Mouse (Mus musculus) midbrain, embryonic 12.5 days (tissue): Measurements from ENCODE around the gene Pdk1. TPM values are rescaled to one million over a fixed set of nuclear protein-coding genes. Genes with fewer than 3 reads are reported as not detected.

Experiments used
- ATAC-seq: fragments of 200-750 bp; cut with Nextera tagmentation; 2 replicates; pipeline ENCODE4 v1.8.0; 2017; ENCODE audit warnings: low read depth, moderate TSS enrichment, moderate library complexity; ENCODE audit not compliant: low FRiP score
- H3K27ac ChIP-seq: fragments of 300-500 bp; sonication (generic); replicated peaks from 2 replicates; pipeline ENCODE4 v1.5.1; 2016; ENCODE audit warnings: mild to moderate bottlenecking
- H3K27me3 ChIP-seq: fragments of 300-500 bp; sonication (generic); 2 replicates; pipeline ENCODE4 v1.6.1; 2016; ENCODE audit warnings: mild to moderate bottlenecking
- H3K36me3 ChIP-seq: fragments of 300-500 bp; sonication (generic); 2 replicates; pipeline ENCODE4 v1.6.1; 2016
- H3K4me1 ChIP-seq: fragments of 300-500 bp; sonication (generic); 2 replicates; pipeline ENCODE4 v1.6.1; 2016
- H3K4me2 ChIP-seq: fragments of 300-500 bp; sonication (generic); replicated peaks from 2 replicates; pipeline ENCODE4 v1.6.1; 2016; ENCODE audit warnings: mild to moderate bottlenecking, moderate library complexity
- H3K4me3 ChIP-seq: fragments of 300-500 bp; sonication (generic); 2 replicates; pipeline ENCODE4 v1.5.1; 2016; ENCODE audit warnings: mild to moderate bottlenecking
- H3K9ac ChIP-seq: fragments of 300-500 bp; sonication (generic); replicated peaks from 2 replicates; pipeline ENCODE4 v1.6.1; 2016; ENCODE audit warnings: mild to moderate bottlenecking, moderate library complexity
- H3K9me3 ChIP-seq: fragments of 300-500 bp; sonication (generic); 2 replicates; pipeline ENCODE4 v1.6.1; 2016; ENCODE audit warnings: mild to moderate bottlenecking
- WGBS: fragments of 180-500 bp; shearing (Covaris S2); methylation state at CpG from one replicate; pipeline ENCODE4 v1.1.7; 2016; 5-methylcytosine and 5-hydroxymethylcytosine counted together
- polyA plus RNA-seq: library from polyadenylated mRNA; unstranded; fragments of >200 nt; fragmentation: Nextera tagmentation; extraction: Ambion mirVana; gene quantifications from 2 replicates; pipeline ENCODE4 v1.2.1, GENCODE M21; 2016

The Pdk1 gene
- polyA plus RNA-seq, 1 experiment from 2014 or later: 21.4 TPM

DNA sequence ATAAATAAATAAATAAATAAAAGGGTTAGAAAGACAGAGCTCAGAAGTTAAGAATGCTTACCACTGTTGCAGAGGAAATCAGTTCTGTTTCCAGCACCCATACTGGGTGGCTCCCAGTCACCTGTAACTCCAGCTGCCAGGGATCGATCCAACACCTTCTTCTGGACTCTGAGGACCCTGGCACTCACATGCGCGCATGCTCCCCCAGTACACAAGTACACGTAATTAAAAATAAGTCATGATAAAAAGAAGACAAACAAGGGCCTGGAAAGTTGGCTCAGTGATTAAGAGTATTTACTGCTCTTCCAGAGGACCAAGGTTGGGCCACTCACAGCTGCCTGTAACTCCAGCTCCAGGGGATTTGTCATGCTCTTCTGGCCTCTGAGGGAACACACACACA lies 4.8 kb downstream of the Pdk1 start:
- Histone ChIP-seq H3K4me3 (no peak overlapping the region), H3K9ac (no peak overlapping the region), H3K9me3 (no peaks in the 10 kb centered on the region), H3K4me1 (0 out of 2 replicates have a peak, but pooled peaks cover 5% of the 10 kb centered on the region), H3K27ac (no peak overlapping the region), H3K4me2 (no peak overlapping the region), H3K27me3 (peaks cover 16% of the 10 kb centered on the region), H3K36me3 (no peaks in the 10 kb centered on the region)
- ATAC-seq: no peak
- 92% methylated on average over 4 of the region's 4 CpGs for WGBS

DNA sequence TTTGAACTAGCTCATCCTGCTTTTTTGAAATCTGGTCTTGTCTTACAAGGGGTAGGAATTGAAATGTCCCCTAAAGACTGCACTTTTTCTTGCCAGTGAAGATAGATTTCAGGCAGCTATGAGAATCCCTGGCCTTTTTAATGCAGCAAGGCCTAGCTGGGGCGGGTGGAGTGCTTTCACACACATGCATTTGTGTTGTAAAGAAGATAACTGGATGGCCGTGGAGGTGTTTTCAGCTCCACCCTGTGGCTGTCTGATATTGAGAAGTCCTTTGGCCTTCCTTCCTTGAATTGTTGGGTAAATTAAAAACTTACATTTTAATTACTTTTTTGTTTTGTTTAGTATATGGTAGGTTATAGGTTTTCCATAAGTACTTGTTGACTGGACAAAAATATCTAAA lies 5.4 kb downstream of the Pdk1 start:
- Histone ChIP-seq H3K9me3 (no peaks in the 10 kb centered on the region), H3K4me2 (no peak overlapping the region), H3K27me3 (peaks cover 16% of the 10 kb centered on the region), H3K9ac (no peak overlapping the region), H3K4me1 (0 out of 2 replicates have a peak, but pooled peaks cover 5% of the 10 kb centered on the region), H3K27ac (no peak overlapping the region), H3K36me3 (no peaks in the 10 kb centered on the region), H3K4me3 (no peak overlapping the region)
- ATAC-seq: no peak
- 88% methylated on average over 2 of the region's 2 CpGs for WGBS

DNA sequence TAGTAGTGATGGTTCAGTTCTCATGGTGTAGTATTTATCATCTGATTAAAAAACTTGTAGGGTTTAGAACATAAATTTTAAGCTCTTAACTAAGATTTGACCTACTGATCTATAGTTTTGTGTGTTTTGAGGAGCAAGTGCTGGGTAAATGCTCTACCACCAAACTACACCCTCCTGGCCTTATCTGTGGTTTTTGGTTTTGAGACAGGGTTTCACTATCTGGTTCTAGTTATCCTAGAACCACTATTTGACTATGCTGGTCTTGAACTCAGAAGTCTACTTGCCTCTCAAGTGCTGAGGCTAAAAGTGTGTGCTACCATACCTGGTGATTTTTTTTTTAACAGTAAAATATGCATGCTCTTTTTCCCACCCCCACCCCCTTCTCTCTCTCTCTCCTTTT lies 5.9 kb downstream of the Pdk1 start:
- no peaks in the 10 kb centered on the region for H3K9me3 ChIP-seq
- ATAC-seq: no peak
- H3K4me2 ChIP-seq: no peak overlapping the region
- H3K36me3 ChIP-seq: no peaks in the 10 kb centered on the region
- no peak overlapping the region for H3K27ac ChIP-seq
- H3K4me3 ChIP-seq: no peak overlapping the region
- H3K9ac ChIP-seq: no peak overlapping the region
- H3K4me1 ChIP-seq: 0 out of 2 replicates have a peak, but pooled peaks cover 2% of the 10 kb centered on the region
- H3K27me3 ChIP-seq: peaks cover 13% of the 10 kb centered on the region

DNA sequence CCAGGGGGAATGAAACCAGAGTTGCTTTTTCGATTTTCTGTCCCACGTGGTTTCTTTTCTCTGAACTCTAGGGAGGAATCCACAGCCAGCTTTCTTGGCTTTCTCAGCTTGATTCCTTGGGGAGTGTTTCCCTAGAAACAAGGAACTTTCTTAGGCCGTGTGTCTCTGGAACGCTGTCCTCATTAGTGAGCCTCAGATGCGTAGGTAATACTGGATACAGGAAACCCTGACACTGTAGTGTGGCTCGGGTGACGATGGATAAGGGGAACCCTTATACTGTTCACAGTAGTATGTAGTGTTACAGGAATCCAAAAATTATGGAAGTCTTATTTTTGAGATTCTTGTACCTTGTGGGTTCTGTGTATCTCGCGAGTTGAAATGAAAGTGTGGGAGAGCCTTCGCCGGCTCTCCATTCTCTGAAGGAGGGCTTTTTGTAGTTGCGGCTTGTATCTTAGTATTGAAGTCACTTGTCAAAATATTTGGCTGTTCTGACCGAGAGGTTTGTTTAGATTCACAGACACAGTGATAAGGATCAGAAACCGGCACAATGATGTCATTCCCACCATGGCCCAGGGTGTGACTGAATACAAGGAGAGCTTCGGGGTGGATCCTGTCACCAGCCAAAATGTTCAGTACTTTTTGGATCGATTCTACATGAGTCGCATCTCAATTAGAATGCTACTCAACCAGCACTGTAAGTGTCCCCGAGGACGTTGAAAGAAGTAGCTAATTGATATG lies 10.1 kb downstream of the Pdk1 start:
- no peak for ATAC-seq
- Histone ChIP-seq H3K9ac (no peak overlapping the region), H3K4me2 (no peak overlapping the region), H3K36me3 (no peaks in the 10 kb centered on the region), H3K4me3 (no peak overlapping the region), H3K27me3 (no peaks in the 10 kb centered on the region), H3K27ac (no peak overlapping the region), H3K4me1 (no peaks in the 10 kb centered on the region), H3K9me3 (no peaks in the 10 kb centered on the region)
- 92% methylated on average over 19 of the region's 19 CpGs for WGBS

DNA sequence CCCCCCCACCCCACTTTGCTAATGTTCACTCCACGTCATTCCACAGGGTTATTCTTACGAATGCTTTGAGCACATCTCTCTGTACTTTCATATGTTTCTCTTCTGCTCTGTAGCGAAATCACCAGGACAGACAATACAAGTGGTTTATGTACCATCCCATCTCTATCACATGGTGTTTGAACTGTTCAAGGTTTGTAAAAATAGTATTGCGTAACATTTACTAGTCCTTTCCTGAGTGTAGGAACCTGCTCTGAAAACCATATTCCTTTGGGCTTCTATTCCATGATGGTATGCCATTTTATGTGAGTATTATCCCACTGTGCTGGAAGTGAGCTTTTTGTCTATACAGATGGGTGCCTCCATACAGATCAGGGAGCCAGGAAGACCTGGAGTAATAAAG lies 14.2 kb downstream of the Pdk1 start:
- Histone ChIP-seq H3K4me2 (no peak overlapping the region), H3K36me3 (no peaks in the 10 kb centered on the region)

DNA sequence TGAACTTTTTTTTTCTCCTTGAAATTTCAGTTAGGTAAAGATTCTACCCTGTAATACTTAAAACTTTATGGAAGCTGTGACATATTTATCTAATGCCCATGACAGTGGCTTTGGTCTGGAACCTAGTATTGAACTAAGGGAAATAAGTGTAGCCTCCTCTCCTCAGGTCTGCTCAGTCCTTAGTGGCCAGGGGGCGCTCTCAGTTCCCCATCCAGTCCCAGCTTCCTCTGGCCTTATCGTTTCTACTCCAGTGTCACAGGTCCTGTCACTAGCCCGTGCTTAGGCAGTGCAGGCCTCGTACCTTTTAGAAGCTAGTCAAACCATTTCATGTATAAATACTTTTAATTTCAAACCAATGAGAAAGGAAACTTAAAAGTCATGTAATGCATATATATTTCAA lies 15.4 kb downstream of the Pdk1 start:
- no peak for ATAC-seq
- Histone ChIP-seq H3K27me3 (no peaks in the 10 kb centered on the region), H3K4me1 (no peaks in the 10 kb centered on the region), H3K4me2 (no peak overlapping the region), H3K9ac (no peak overlapping the region), H3K27ac (no peak overlapping the region), H3K9me3 (no peaks in the 10 kb centered on the region), H3K4me3 (no peak overlapping the region), H3K36me3 (peaks cover 4% of the 10 kb centered on the region; the same call in 1 of the 2 replicates)
- 78% methylated on average over 4 of the region's 4 CpGs for WGBS

More for the DNA sequence above, 14.2 kb downstream of the Pdk1 start:
- ATAC-seq: no peak
- H3K9ac ChIP-seq: no peak overlapping the region
- no peak overlapping the region for H3K4me3 ChIP-seq
- no peaks in the 10 kb centered on the region for H3K9me3 ChIP-seq
- WGBS: 94% methylated on average over 4 of the region's 4 CpGs
- no peaks in the 10 kb centered on the region for H3K27me3 ChIP-seq
- H3K27ac ChIP-seq: no peak overlapping the region
- H3K4me1 ChIP-seq: no peaks in the 10 kb centered on the region

DNA sequence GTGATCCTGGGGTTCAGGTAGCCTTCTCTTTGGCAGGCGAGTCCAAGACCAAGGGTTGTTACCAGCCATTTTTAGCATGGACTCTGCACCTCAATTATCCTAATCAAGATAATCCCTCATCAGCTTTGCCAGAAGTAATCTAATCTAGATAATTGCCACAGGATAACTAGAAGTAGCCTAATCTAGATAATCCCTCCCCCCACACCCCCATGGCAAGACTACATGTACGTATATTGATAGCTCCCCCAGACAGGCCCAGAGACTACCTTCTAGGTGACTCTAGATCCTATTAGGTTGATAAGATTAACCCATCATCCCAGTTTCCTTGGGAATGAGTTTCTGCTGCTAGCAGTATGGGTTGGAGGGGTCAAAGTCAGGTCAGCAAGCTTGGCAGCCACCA lies 18.5 kb downstream of the Pdk1 start:
- H3K4me2 ChIP-seq: no peak overlapping the region
- H3K9ac ChIP-seq: no peak overlapping the region
- no peaks in the 10 kb centered on the region for H3K4me1 ChIP-seq
- ATAC-seq: no peak
- no peak overlapping the region for H3K27ac ChIP-seq
- no peaks in the 10 kb centered on the region for H3K9me3 ChIP-seq
- 90% methylated on average over 2 of the region's 2 CpGs for WGBS
- H3K27me3 ChIP-seq: no peaks in the 10 kb centered on the region
- H3K4me3 ChIP-seq: no peak overlapping the region
- H3K36me3 ChIP-seq: peaks cover 4% of the 10 kb centered on the region; the same call in 1 of the 2 replicates

DNA sequence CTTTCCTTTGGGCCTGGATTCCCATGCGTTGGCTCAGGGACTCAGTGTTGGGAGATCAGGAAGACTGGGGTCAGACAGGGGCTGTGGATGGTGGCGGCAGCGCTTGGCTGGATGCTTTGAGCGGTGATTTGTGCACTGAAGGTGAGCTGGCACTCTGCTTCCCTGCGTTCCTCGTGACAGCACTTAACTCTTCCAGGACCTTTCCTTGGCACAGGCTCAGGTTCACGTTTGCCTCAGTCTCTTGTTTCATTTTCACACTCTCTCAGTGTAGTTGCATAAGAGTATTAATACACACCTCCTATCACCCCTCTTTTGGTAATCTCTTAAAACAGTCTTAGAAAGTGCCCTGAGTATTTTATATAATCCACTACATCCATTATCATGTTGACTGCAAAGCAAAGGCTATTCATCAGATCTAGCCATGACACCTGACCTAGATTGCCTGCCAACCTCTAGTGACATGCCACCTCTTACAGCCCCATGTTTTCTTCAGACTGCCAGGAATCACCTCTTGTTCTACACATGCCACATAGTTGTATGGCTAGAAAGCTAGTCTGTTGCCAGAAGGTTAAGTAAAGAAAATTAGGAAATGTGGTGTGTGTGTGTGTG lies 19.8 kb downstream of the Pdk1 start:
- H3K4me3 ChIP-seq: no peak overlapping the region
- peaks cover 4% of the 10 kb centered on the region; the same call in 1 of the 2 replicates for H3K36me3 ChIP-seq
- H3K27me3 ChIP-seq: no peaks in the 10 kb centered on the region
- no peak for ATAC-seq
- 92% methylated on average over 7 of the region's 7 CpGs for WGBS
- no peak overlapping the region for H3K27ac ChIP-seq
- no peak overlapping the region for H3K4me2 ChIP-seq
- H3K9me3 ChIP-seq: no peaks in the 10 kb centered on the region
- H3K4me1 ChIP-seq: no peaks in the 10 kb centered on the region; the same call in 1 of the 2 replicates
- H3K9ac ChIP-seq: no peak overlapping the region

DNA sequence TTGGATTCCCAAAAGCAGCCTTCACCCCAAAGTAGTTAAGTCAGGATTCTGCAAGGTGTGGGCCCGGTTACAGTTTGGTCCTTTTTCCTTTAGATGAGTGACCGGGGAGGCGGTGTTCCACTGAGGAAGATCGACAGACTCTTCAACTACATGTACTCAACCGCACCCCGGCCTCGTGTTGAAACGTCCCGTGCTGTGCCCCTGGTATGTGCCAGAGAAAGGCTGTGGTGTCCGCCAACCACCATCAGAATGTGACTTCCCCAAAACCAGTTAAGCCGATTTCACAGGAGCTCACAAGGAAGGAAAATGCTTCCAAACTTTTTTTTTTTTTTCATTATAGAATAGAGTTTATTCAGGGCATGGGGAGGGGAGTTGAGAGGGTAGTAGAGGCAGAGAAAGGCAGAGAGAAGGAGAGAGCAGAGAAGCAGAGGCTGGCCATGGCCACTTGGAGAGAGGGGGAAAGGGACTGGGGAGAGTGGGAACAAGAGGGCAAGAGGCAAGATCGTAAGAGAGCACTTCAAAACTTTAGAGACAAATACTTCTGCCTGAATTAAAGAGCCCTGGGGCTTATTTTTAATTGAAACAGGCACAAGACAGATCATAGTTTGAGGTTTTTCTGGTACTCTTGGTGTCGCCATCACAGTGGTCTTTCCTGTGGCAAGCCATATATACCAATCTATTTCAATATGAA lies 22.7 kb downstream of the Pdk1 start:
- Histone ChIP-seq H3K4me2 (no peak overlapping the region), H3K36me3 (peaks cover 4% of the 10 kb centered on the region; the same call in 1 of the 2 replicates), H3K27me3 (no peaks in the 10 kb centered on the region), H3K27ac (no peak overlapping the region), H3K9me3 (no peaks in the 10 kb centered on the region), H3K4me3 (no peak overlapping the region), H3K4me1 (no peaks in the 10 kb centered on the region; the same call in 1 of the 2 replicates), H3K9ac (no peak overlapping the region)
- no peak for ATAC-seq
- 91% methylated on average over 13 of the region's 13 CpGs for WGBS

DNA sequence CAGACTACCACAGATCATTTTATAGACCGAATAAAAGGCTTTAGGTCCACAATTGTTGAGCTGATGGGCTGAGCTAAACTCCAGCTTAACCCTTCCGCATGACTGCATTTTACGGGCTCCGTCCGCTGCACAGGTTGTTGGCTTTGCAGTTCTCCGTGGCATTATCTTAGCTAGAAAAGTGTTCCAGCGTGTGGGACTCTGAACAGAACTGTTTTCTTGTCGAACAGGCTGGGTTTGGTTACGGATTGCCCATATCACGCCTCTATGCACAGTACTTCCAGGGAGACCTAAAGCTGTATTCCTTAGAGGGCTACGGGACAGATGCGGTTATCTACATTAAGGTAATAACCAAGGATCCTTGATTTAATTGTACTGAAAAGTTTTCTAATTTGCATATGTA lies 24.4 kb downstream of the Pdk1 start:
- Histone ChIP-seq H3K4me1 (no peaks in the 10 kb centered on the region; the same call in 1 of the 2 replicates), H3K4me3 (no peak overlapping the region), H3K9ac (no peak overlapping the region), H3K9me3 (no peaks in the 10 kb centered on the region), H3K4me2 (no peak overlapping the region), H3K27me3 (no peaks in the 10 kb centered on the region), H3K36me3 (peaks cover 4% of the 10 kb centered on the region; the same call in 1 of the 2 replicates), H3K27ac (no peak overlapping the region)
- 49% methylated on average over 12 of the region's 12 CpGs for WGBS
- no peak for ATAC-seq

DNA sequence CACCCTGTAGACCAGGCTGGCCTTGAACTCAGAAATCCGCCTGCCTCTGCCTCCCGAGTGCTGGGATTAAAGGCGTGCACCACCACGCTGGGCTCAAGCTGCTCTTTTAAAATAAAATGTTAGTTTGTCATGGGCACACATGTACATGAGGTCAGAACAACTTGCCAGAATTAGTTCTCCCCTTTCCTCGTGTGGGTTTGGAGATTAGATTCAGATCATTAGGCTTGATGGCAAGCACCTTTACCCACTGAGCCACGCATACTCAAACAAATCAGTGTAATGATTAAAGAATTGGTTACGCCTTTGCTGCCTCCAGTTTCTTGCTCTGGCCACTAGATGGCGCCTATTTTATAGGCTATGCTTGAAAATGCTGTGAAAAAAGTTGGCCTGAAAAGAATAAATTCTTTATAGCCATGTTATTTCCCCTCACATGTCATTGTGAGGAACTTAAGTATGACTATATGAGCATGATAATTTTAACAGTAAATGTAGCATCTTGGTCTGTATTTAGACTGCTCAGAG lies 25.4 kb downstream of the Pdk1 start:
- WGBS: 61% methylated on average over 8 of the region's 8 CpGs
- Histone ChIP-seq H3K9ac (no peak overlapping the region), H3K4me3 (no peak overlapping the region), H3K4me1 (no peaks in the 10 kb centered on the region; the same call in 1 of the 2 replicates), H3K4me2 (no peak overlapping the region), H3K36me3 (no peaks in the 10 kb centered on the region), H3K27ac (no peak overlapping the region), H3K9me3 (no peaks in the 10 kb centered on the region), H3K27me3 (no peaks in the 10 kb centered on the region)
- ATAC-seq: no peak

DNA sequence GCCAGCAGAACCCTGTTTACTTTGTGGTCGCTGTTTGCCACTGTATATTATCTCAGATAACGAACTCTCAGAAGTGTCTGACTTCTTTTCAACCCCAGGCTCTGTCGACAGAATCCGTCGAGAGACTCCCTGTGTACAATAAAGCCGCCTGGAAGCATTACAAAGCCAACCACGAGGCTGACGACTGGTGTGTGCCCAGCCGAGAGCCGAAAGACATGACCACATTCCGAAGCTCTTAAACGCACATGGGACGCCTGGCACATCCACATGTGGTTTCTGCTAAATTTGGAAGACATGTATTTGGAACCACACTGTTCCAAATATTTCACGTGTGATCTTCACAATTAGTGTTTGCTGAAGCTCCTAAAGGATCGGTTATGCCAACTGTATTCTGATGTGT lies 26.9 kb downstream of the Pdk1 start:
- H3K27ac ChIP-seq: no peak overlapping the region
- H3K4me2 ChIP-seq: no peak overlapping the region
- no peaks in the 10 kb centered on the region for H3K36me3 ChIP-seq
- 90% methylated on average over 15 of the region's 15 CpGs for WGBS
- H3K9me3 ChIP-seq: no peaks in the 10 kb centered on the region
- H3K27me3 ChIP-seq: no peaks in the 10 kb centered on the region
- H3K4me3 ChIP-seq: no peak overlapping the region
- H3K9ac ChIP-seq: no peak overlapping the region
- H3K4me1 ChIP-seq: no peaks in the 10 kb centered on the region; the same call in 1 of the 2 replicates
- no peak for ATAC-seq
